Mouse (Mus musculus): ENCODE data around the gene Calhm2. TPM values are rescaled to one million over a fixed set of nuclear protein-coding genes. Genes with fewer than 3 reads are reported as not detected.

Gene Calhm2
- total RNA-seq (2023) = 10 to 100 TPM; 59.3 to 69.3 TPM

GRCm38 (mm10) chr19:47137771-47138421, at the start of gene Calhm2:
Gene Calhm2, minus strand, starts transcription at chr19:47138294.

DNA sequence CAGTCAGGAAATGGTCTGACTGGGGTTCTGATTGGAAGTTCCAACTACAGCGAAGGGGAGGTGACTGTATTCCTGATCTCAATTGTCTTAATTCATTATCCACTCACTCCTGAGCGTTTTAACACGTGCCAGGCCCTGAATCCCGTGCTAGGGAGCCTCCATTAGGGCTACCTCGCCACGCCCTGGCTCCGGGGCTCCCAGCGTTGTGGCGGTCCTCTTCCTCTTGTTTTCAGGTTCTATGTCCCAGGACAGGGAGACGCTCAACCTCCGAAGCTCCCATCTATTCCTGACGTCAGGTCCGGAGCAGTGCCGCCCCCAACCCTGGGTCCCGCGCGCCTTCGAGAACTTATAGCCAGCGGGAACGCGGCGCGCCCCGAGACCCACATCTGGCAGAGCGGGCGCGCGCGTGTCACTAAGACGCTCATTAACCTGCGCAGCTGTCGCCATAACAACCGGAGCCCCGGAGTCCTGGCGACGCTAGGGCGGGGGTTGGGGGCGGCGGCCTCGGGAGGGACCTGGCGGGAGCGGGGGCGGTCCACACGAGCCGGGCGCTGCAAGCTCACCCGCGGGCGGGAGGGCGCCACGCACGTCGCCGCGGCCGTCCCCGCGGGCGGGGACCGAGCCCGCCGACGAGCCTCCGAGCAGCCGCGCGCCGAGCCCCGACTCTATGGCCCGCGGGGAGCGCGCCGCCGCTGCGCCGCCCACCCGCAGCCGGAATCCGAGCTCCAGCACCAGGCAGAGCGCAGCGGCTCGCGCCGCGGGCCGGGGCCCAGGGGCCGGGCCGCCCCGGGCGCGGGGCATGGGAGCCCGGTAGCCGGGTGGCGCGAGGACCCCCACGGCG, 40.6 kb upstream of the Calhm2 start, which contains the start of gene Neurl1a:
Gene Neurl1a (plus strand): TSS at position 390 of the 841 bp plus-strand sequence.

DNA sequence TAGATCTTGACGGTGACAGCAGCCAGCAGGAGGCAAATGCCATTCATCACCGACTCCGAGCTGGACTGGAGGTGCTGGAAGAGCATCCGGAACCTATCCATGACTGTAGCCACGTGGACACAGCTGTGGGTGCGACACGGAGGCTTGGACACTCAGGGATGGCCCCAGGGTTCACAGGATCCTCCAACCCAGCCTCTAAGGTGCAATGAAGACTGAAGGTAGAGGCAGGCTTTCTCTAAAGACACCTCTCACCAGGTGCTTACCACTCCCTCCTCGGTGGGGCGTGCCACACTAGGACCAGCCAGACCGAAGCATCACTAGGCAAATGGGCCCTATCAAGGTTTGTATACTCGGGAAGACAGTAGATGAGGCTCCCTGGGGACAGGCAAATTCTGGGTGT, 19.6 kb upstream of the Calhm2 start, which contains the start of gene Calhm3:
Gene Calhm3 (minus strand): TSS at position 101 of the 400 bp plus-strand sequence.

DNA sequence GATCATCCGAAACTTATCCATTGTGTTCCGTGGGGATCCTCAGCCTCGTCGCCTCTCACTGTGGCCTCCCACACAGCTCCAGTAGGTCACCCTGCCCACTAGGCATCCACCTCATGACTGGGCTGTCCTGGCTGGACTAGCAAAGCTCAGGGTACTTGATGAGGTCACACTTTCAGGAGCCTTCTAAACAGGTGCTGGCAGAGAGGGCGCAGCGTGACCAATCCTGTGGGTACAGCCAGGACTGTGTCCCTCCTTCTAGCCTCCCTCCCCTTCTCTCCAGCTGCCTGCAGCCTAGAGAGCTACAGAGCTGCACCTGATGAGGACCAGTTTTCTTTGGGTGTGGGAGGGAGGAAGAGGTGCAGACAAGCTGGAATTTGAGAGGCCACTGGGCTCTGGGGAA, 6.1 kb upstream of the Calhm2 start, which contains the start of gene Calhm1:
Gene Calhm1 (minus strand): TSS at position 101 of the 400 bp plus-strand sequence.

GRCm38 (mm10) chr19:47090550-47091156, 47.4 kb downstream of the Calhm2 start, which contains the start of the genes Usmg5 and Pdcd11:
Gene Usmg5, minus strand, starts transcription at chr19:47090647.
Gene Pdcd11, plus strand, starts transcription at chr19:47090768.

DNA sequence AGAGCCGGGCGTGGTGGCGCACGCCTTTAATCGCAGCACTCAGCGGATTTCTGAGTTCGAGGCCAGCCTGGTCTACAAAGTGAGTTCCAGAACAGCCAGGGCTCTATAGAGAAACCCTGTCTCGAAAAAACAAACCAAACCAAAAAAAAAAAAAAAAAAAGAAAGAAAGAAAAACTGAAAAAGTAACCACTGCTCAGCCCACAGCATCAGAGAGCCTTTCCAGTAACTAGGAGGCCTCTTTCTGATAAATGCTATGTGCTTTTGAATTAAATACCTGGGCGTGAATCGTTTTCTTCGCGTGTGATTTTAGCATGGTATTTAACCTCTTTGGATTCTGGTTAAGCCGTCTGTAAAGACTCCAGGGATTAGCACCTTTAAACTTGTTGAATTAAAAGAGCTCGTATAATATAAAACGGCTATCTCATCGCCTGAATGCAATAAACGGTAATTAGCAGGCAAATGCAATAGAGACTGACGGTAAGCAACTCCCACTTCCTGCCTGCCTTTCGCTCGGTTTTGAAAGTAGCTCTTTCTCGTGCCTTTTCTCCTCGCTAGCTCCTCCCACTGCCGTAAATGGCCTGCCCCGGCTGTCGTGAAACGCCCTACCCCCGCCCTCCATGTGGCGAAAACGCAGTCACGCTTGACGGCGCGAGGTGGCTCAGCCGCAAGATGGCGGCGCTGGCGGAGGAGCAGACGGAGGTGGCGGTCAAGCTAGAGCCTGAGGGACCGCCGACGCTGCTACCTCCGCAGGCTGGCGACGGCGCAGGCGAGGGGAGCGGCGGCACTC, 70.8 kb downstream of the Calhm2 start, which contains the start of gene Taf5:
Gene Taf5 (plus strand): TSS at position 651 of the 787 bp plus-strand sequence.

Other genes with a start within 250 kb of the Calhm2 start
- not detected for gene Ina, start 123.6 kb downstream of the Calhm2 start, total RNA-seq (2023)
- gene Nt5c2, start 123.1 kb downstream of the Calhm2 start, total RNA-seq (2023) = 10 to 100 TPM; 73.5 to 88.1 TPM
- gene Pcgf6, start 87.4 kb downstream of the Calhm2 start, total RNA-seq (2023) = 10 to 100 TPM; 26.3 TPM
- 10 to 100 TPM; 13.7 to 14.9 TPM for gene Taf5, start 70.5 kb downstream of the Calhm2 start, total RNA-seq (2023)
- 100 to 1,000 TPM; 148 to 164 TPM for gene Usmg5, start 47.6 kb downstream of the Calhm2 start, total RNA-seq (2023)
- 10 to 100 TPM; 48.7 to 49.4 TPM for gene Pdcd11, start 47.5 kb downstream of the Calhm2 start, total RNA-seq (2023)
- under 1 TPM; 0.44 to 0.59 TPM for gene Calhm1, start 6.0 kb upstream of the Calhm2 start, total RNA-seq (2023)
- not detected for gene Calhm3, start 19.5 kb upstream of the Calhm2 start, total RNA-seq (2023)
- gene Neurl1a, start 40.5 kb upstream of the Calhm2 start, total RNA-seq (2023) = not detected